Comparison of ENCODE assay signal across 18 mouse cellular contexts in genomic region chr1:192192710-192193109, GRCm38 (mm10). TPM values are rescaled to one million over a fixed set of nuclear protein-coding genes. Genes with fewer than 3 reads are reported as not detected.
A peak's percentile ranks its signal among the peaks of the same experiment; 100 is the strongest.
DNase-seq lines count a peak whose midpoint lies in the region; ATAC-seq and TF ChIP-seq lines count a peak whose summit lies in the region.
"Had no signal": no experiment of that assay in that cellular context is flagged by ENCODE, and none has a peak within 500 bp of the region (broad histone marks: within the 10 kb centered on the region; RNA-seq: fewer than 3 reads in every experiment).

No protein-coding gene starts in this region.

- no peak overlapping the region for H3K9ac ChIP-seq in midbrain, embryonic 14.5 days (replicated peaks; ENCODE audit: low read length)
- H3K9ac ChIP-seq in midbrain, embryonic 11.5 days (ENCODE audit: low read length), result no peak overlapping the region
- H3K9ac ChIP-seq in midbrain, postnatal 0 days (replicated peaks; ENCODE audit: low read length, poor library complexity, severe bottlenecking), result no peak overlapping the region
- H3K9ac ChIP-seq: forebrain, embryonic 13.5 days; intestine, embryonic 15.5 days; kidney, embryonic 15.5 days; stomach, embryonic 15.5 days had no signal

- H3K9me3 ChIP-seq in midbrain, embryonic 14.5 days (ENCODE audit: control insufficient read depth, low read length), result no peaks in the 10 kb centered on the region
- no peaks in the 10 kb centered on the region for H3K9me3 ChIP-seq in midbrain, embryonic 11.5 days (ENCODE audit: control insufficient read depth, low read length)
- H3K9me3 ChIP-seq in midbrain, postnatal 0 days (ENCODE audit: low read length), result no peaks in the 10 kb centered on the region
- H3K9me3 ChIP-seq: forebrain, embryonic 13.5 days; intestine, embryonic 15.5 days; kidney, embryonic 15.5 days; stomach, embryonic 15.5 days had no signal

- H3K27me3 ChIP-seq in midbrain, embryonic 14.5 days (ENCODE audit: control insufficient read depth, insufficient read depth, low read length), result peaks cover 9% of the 10 kb centered on the region
- H3K27me3 ChIP-seq in midbrain, embryonic 11.5 days (ENCODE audit: control insufficient read depth, insufficient read depth, low read length), result peaks cover 23% of the 10 kb centered on the region
- no peaks in the 10 kb centered on the region for H3K27me3 ChIP-seq in midbrain, postnatal 0 days (ENCODE audit: insufficient read depth, low read length)

- 69% methylated on average over 9 of the region's 9 CpGs for WGBS in midbrain, embryonic 14.5 days
- 70% methylated on average over 9 of the region's 9 CpGs for WGBS in midbrain, embryonic 11.5 days
- WGBS in midbrain, postnatal 0 days, result 55% methylated on average over 9 of the region's 9 CpGs

- peak overlapping the region; percentile 24; the same call in 1 of the 2 replicates for H3K4me2 ChIP-seq in midbrain, embryonic 14.5 days (ENCODE audit: low read length)
- no peak overlapping the region for H3K4me2 ChIP-seq in midbrain, embryonic 11.5 days
- H3K4me2 ChIP-seq in midbrain, postnatal 0 days (ENCODE audit: low read depth, low read length, poor library complexity, severe bottlenecking), result peak overlapping the region; percentile 79
- H3K4me2 ChIP-seq: forebrain, embryonic 13.5 days; heart, embryonic 11.5 days; stomach, embryonic 15.5 days had no signal

- H3K27ac ChIP-seq in midbrain, embryonic 14.5 days (replicated peaks; ENCODE audit: low read depth, low read length), result no peak overlapping the region
- no peak overlapping the region for H3K27ac ChIP-seq in midbrain, embryonic 11.5 days (ENCODE audit: low read depth, low read length)
- H3K27ac ChIP-seq in midbrain, postnatal 0 days (ENCODE audit: low read depth, low read length), result no peak overlapping the region
- H3K27ac ChIP-seq: forebrain, embryonic 13.5 days; intestine, embryonic 15.5 days; kidney, embryonic 15.5 days; stomach, embryonic 15.5 days had no signal

- no peak for ATAC-seq in midbrain, embryonic 14.5 days (ENCODE audit: low FRiP score, low TSS enrichment)
- no peak for ATAC-seq in midbrain, embryonic 11.5 days (ENCODE audit: low FRiP score)
- ATAC-seq in midbrain, postnatal 0 days (ENCODE audit: low FRiP score), result no peak
- ATAC-seq: forebrain, embryonic 13.5 days; intestine, embryonic 15.5 days had no signal

- H3K4me3 ChIP-seq in midbrain, embryonic 14.5 days (replicated peaks; ENCODE audit: low read depth, low read length), result no peak overlapping the region
- no peak overlapping the region for H3K4me3 ChIP-seq in midbrain, embryonic 11.5 days (ENCODE audit: low read depth, low read length)
- peak overlapping the region; percentile 2; the same call in 1 of the 2 replicates for H3K4me3 ChIP-seq in midbrain, postnatal 0 days (ENCODE audit: low read depth, low read length)
- H3K4me3 ChIP-seq: forebrain, embryonic 13.5 days; intestine, embryonic 15.5 days; kidney, embryonic 15.5 days; stomach, embryonic 15.5 days had no signal

- intact Hi-C loops in heart, postnatal 14 days (cut with DNase I), result loop anchor here (10.0 kb wide), 1 partner anchor 722 kb away; no protein-coding TSS in a partner anchor

- H3K4me1 ChIP-seq in midbrain, embryonic 14.5 days (ENCODE audit: control insufficient read depth, insufficient read depth, low read length), result peaks cover 8% of the 10 kb centered on the region; the same call in 1 of the 2 replicates
- no peaks in the 10 kb centered on the region for H3K4me1 ChIP-seq in midbrain, embryonic 11.5 days (ENCODE audit: control insufficient read depth, insufficient read depth, low read length)
- H3K4me1 ChIP-seq in midbrain, postnatal 0 days (ENCODE audit: insufficient read depth, low read length), result 0 out of 2 replicates have a peak, but pooled peaks cover 3% of the 10 kb centered on the region

- H3K36me3 ChIP-seq in midbrain, embryonic 14.5 days (ENCODE audit: control insufficient read depth, insufficient read depth, low read length), result no peaks in the 10 kb centered on the region
- no peaks in the 10 kb centered on the region for H3K36me3 ChIP-seq in midbrain, embryonic 11.5 days (ENCODE audit: control insufficient read depth, insufficient read depth, low read length)
- H3K36me3 ChIP-seq in midbrain, postnatal 0 days (ENCODE audit: insufficient read depth, low read length), result no peaks in the 10 kb centered on the region
- H3K36me3 ChIP-seq: intestine, embryonic 15.5 days; kidney, embryonic 15.5 days; stomach, embryonic 15.5 days had no signal

- TF ChIP-seq CTCF in midbrain, postnatal 0 days (IDR thresholded peaks at IDR 0.05), result no peak

- DNase-seq in heart, adult 11 months, result peak; percentile 61
- DNase-seq in heart, postnatal 14 days, result no peak
- peak; percentile 15 for DNase-seq in midbrain, embryonic 14.5 days
- no peak for DNase-seq in midbrain, embryonic 11.5 days (ENCODE audit: low spot score, missing footprints)
- DNase-seq in cerebellum, adult 9-11 months, result peak; percentile 53
- no peak for DNase-seq in midbrain, postnatal 0 days (ENCODE audit: low spot score)
- no peak for DNase-seq in c-Kit-positive CD71-positive TER-119-positive erythroid progenitor cells, embryonic 14.5 days (ENCODE audit: low spot score)
- DNase-seq in thymus, postnatal 25 days, result no peak
- DNase-seq: adrenal gland, postnatal 14 days; layer of hippocampus, postnatal 36 days; left cerebral cortex, postnatal 4 days; thymus, adult 2 months had no signal

RNA-seq across cellular contexts. Expression of gene Kcnh1, which starts 2.1 kb away (rescaled TPM):
- under 1 TPM; 0.12 to 0.17 TPM for total RNA-seq in heart, postnatal 14 days (2021)
- 2.1 and 2.2 TPM in 2 replicates for polyA plus RNA-seq in midbrain, embryonic 14.5 days (2014; fragmentation: Nextera tagmentation; extraction: Ambion mirVana)
- 0.56 and 0.77 TPM in 2 replicates for polyA plus RNA-seq in midbrain, embryonic 11.5 days (2014; fragmentation: Nextera tagmentation; extraction: Ambion mirVana)
- 5.9 and 6.2 TPM in 2 replicates for total RNA-seq in midbrain, postnatal 0 days (2014; rRNA removed)
- polyA plus RNA-seq in midbrain, postnatal 0 days (2015; fragmentation: Nextera tagmentation; extraction: Ambion mirVana), result 2.6 and 2.9 TPM in 2 replicates
- total RNA-seq: liver, adult 2 months had no signal
- polyA plus RNA-seq: liver, adult 2 months had no signal

RNA-seq across cellular contexts. Expression of gene Rcor3, which starts 54.8 kb away (rescaled TPM):
- total RNA-seq in heart, postnatal 14 days (2021), result 10 to 100 TPM; 31.9 to 40.9 TPM
- polyA plus RNA-seq in midbrain, embryonic 14.5 days (2014; fragmentation: Nextera tagmentation; extraction: Ambion mirVana), result 36.3 and 41.4 TPM in 2 replicates
- polyA plus RNA-seq in midbrain, embryonic 11.5 days (2014; fragmentation: Nextera tagmentation; extraction: Ambion mirVana), result 18.3 and 21.5 TPM in 2 replicates
- total RNA-seq in midbrain, postnatal 0 days (2014; rRNA removed), result 35.1 and 47.7 TPM in 2 replicates
- 54.7 and 56.1 TPM in 2 replicates for polyA plus RNA-seq in midbrain, postnatal 0 days (2015; fragmentation: Nextera tagmentation; extraction: Ambion mirVana)

Comparison
In these comparisons a context has a peak if more than half of its experiments do, and no peak if none do; other contexts are left out.
1. DNase-seq: peak in heart, adult 11 months (single experiment), midbrain, embryonic 14.5 days (single experiment) and cerebellum, adult 9-11 months (single experiment); none in heart, postnatal 14 days (0 of 2), midbrain, embryonic 11.5 days (single experiment), midbrain, postnatal 0 days (single experiment), c-Kit-positive CD71-positive TER-119-positive erythroid progenitor cells, embryonic 14.5 days (single experiment) and thymus, postnatal 25 days (single experiment).